Mouse (Mus musculus) MEL (cell line): ENCODE data around the gene Tbc1d30. TPM values are rescaled to one million over a fixed set of nuclear protein-coding genes. Genes with fewer than 3 reads are reported as not detected.

Experiments
- DNase-seq: peaks from one replicate; pipeline ENCODE4 v3.0.0; 2011; ENCODE audit warnings: low read depth, low spot score
- H3K27ac ChIP-seq: 2 replicates; pipeline ENCODE4 v1.5.1; 2012; ENCODE audit warnings: low read depth, mild to moderate bottlenecking, control low read depth, low read length, moderate library complexity; ENCODE audit not compliant: control insufficient read depth
- H3K27me3 ChIP-seq, 2 experiments: fragments of 150-350 bp in 1 of 2; sonication (generic) in 1 of 2; 2 replicates each; pipeline ENCODE4 v1.6.1; 2012; ENCODE audit warnings: low read length in 2 of 2, mild to moderate bottlenecking in 2 of 2, improper control_type of control experiment in 1 of 2, moderate library complexity in 1 of 2; ENCODE audit not compliant: insufficient read depth in 2 of 2, control insufficient read depth in 1 of 2
- H3K36me3 ChIP-seq, 2 experiments: 2 replicates each; pipeline ENCODE4 v1.6.1; 2012 to 2014; ENCODE audit warnings: low read length in 2 of 2, improper control_type of control experiment in 1 of 2, inconsistent platforms in 1 of 2, mild to moderate bottlenecking in 1 of 2; ENCODE audit not compliant: insufficient read depth in 2 of 2, control insufficient read depth in 1 of 2
- H3K4me1 ChIP-seq, 2 experiments: fragments of 150-350 bp in 1 of 2; sonication (generic) in 1 of 2; 2 replicates each; pipeline ENCODE4 v1.6.1; 2012; ENCODE audit warnings: low read length in 2 of 2, improper control_type of control experiment in 1 of 2, mild to moderate bottlenecking in 1 of 2; ENCODE audit not compliant: insufficient read depth in 2 of 2, control insufficient read depth in 1 of 2
- H3K4me3 ChIP-seq, 2 experiments: fragments of 150-350 bp in 1 of 2; sonication (generic) in 1 of 2; 2 replicates each; pipeline ENCODE4 v1.5.1; 2012; ENCODE audit warnings: low read depth in 2 of 2, low read length in 2 of 2, mild to moderate bottlenecking in 2 of 2, moderate library complexity in 2 of 2, control low read depth in 1 of 2, improper control_type of control experiment in 1 of 2; ENCODE audit not compliant: control insufficient read depth in 1 of 2, insufficient read depth in 1 of 2
- H3K79me2 ChIP-seq: 2 replicates; pipeline ENCODE4 v1.6.1; 2012; ENCODE audit warnings: mild to moderate bottlenecking, low read length, moderate library complexity; ENCODE audit not compliant: control insufficient read depth, poor library complexity, insufficient read depth
- H3K9ac ChIP-seq: 2 replicates; pipeline ENCODE4 v1.6.1; 2012; ENCODE audit warnings: low read depth, mild to moderate bottlenecking, control low read depth, low read length, moderate library complexity; ENCODE audit not compliant: control insufficient read depth, poor library complexity, severe bottlenecking
- H3K9me3 ChIP-seq: fragments of 150-350 bp; sonication (generic); replicated peaks from 2 replicates; pipeline ENCODE4 v1.6.1; 2012; ENCODE audit warnings: mild to moderate bottlenecking, low read length, improper control_type of control experiment, moderate library complexity; ENCODE audit not compliant: insufficient read depth
- BHLHE40 ChIP-seq: IDR thresholded peaks from 2 replicates; pipeline ENCODE4 v1.6.1; 2012; ENCODE audit warnings: low read depth, mild to moderate bottlenecking, inconsistent platforms, low read length, improper control_type of control experiment, borderline replicate concordance
- CHD1 ChIP-seq: IDR thresholded peaks from 2 replicates; pipeline ENCODE4 v1.6.1; 2012; ENCODE audit warnings: low read depth, mild to moderate bottlenecking, inconsistent platforms, low read length, improper control_type of control experiment
- CTCF ChIP-seq, 3 experiments: IDR thresholded peaks in 2 of 3; conservative IDR thresholded peaks in 1 of 3; 2 replicates each; pipeline ENCODE4 v1.5.1; 2011 to 2012; ENCODE audit warnings: low read length in 3 of 3, low read depth in 2 of 3, mild to moderate bottlenecking in 2 of 3, improper control_type of control experiment in 1 of 3, inconsistent platforms in 1 of 3, mixed read lengths in 1 of 3, moderate library complexity in 1 of 3; ENCODE audit not compliant: control insufficient read depth in 1 of 3, insufficient read depth in 1 of 3, poor library complexity in 1 of 3, severe bottlenecking in 1 of 3
- ELF1 ChIP-seq: IDR thresholded peaks from 2 replicates; pipeline ENCODE4 v1.6.1; 2014; ENCODE audit warnings: low read depth, mild to moderate bottlenecking, inconsistent platforms, low read length, improper control_type of control experiment, moderate library complexity
- ETS1 ChIP-seq: IDR thresholded peaks from 2 replicates; pipeline ENCODE4 v1.6.1; 2012; ENCODE audit warnings: low read depth, mild to moderate bottlenecking, inconsistent platforms, low read length, improper control_type of control experiment, moderate library complexity
- GABPA ChIP-seq: IDR thresholded peaks from 2 replicates; pipeline ENCODE4 v1.6.1; 2012; ENCODE audit warnings: low read depth, mild to moderate bottlenecking, inconsistent platforms, low read length, improper control_type of control experiment, moderate library complexity
- GATA1 ChIP-seq: IDR thresholded peaks from 2 replicates; pipeline ENCODE4 v1.6.1; 2011; ENCODE audit warnings: low read depth, low read length, improper control_type of control experiment
- HCFC1 ChIP-seq: IDR thresholded peaks from 2 replicates; pipeline ENCODE4 v1.6.1; 2012; ENCODE audit warnings: low read depth, mild to moderate bottlenecking, inconsistent platforms, low read length, improper control_type of control experiment, moderate library complexity
- MAFK ChIP-seq: IDR thresholded peaks from 2 replicates; pipeline ENCODE4 v1.6.1; 2011; ENCODE audit warnings: low read depth, mild to moderate bottlenecking, low read length, improper control_type of control experiment, borderline replicate concordance
- MAX ChIP-seq: IDR thresholded peaks from 2 replicates; pipeline ENCODE4 v1.6.1; 2011; ENCODE audit warnings: low read length, improper control_type of control experiment
- MAZ ChIP-seq: IDR thresholded peaks from 2 replicates; pipeline ENCODE4 v1.6.1; 2012; ENCODE audit warnings: low read depth, mild to moderate bottlenecking, inconsistent platforms, low read length, improper control_type of control experiment
- MEF2A ChIP-seq: IDR thresholded peaks from 2 replicates; pipeline ENCODE4 v1.6.1; 2014; ENCODE audit warnings: low read depth, mild to moderate bottlenecking, inconsistent platforms, low read length, improper control_type of control experiment; ENCODE audit not compliant: poor library complexity, insufficient replicate concordance, severe bottlenecking; ENCODE audit errors: extremely low read depth
- MYC ChIP-seq: IDR thresholded peaks from 2 replicates; pipeline ENCODE4 v1.6.1; 2011; ENCODE audit warnings: low read depth, mild to moderate bottlenecking, low read length, improper control_type of control experiment, moderate library complexity
- NRF1 ChIP-seq: IDR thresholded peaks from 2 replicates; pipeline ENCODE4 v1.6.1; 2014; ENCODE audit warnings: low read depth, mild to moderate bottlenecking, inconsistent platforms, low read length, improper control_type of control experiment, moderate library complexity; ENCODE audit not compliant: poor library complexity, insufficient read depth, severe bottlenecking
- POLR2AphosphoS2 ChIP-seq: IDR thresholded peaks from 2 replicates; pipeline ENCODE4 v1.6.1; 2011; ENCODE audit warnings: low read length, improper control_type of control experiment
- RAD21 ChIP-seq: IDR thresholded peaks from 2 replicates; pipeline ENCODE4 v1.6.1; 2011; ENCODE audit warnings: mild to moderate bottlenecking, low read depth, low read length, improper control_type of control experiment
- RCOR1 ChIP-seq: IDR thresholded peaks from 2 replicates; pipeline ENCODE4 v1.6.1; 2012; ENCODE audit warnings: low read depth, mild to moderate bottlenecking, inconsistent platforms, low read length, improper control_type of control experiment
- SIN3A ChIP-seq: IDR thresholded peaks from 2 replicates; pipeline ENCODE4 v1.6.1; 2012; ENCODE audit warnings: low read length, improper control_type of control experiment, inconsistent platforms
- SMC3 ChIP-seq: IDR thresholded peaks from 2 replicates; pipeline ENCODE4 v1.6.1; 2011; ENCODE audit warnings: low read depth, low read length, improper control_type of control experiment
- TBP ChIP-seq: IDR thresholded peaks from 2 replicates; pipeline ENCODE4 v1.8.0; 2011; ENCODE audit warnings: low read depth, low read length, improper control_type of control experiment
- TCF12 ChIP-seq: IDR thresholded peaks from 2 replicates; pipeline ENCODE4 v1.6.1; 2014; ENCODE audit warnings: low read depth, mild to moderate bottlenecking, inconsistent platforms, low read length, improper control_type of control experiment, moderate library complexity
- USF1 ChIP-seq: IDR thresholded peaks from 2 replicates; pipeline ENCODE4 v1.6.1; 2014; ENCODE audit warnings: low read depth, mild to moderate bottlenecking, inconsistent platforms, low read length, improper control_type of control experiment, moderate library complexity
- ZC3H11A ChIP-seq: IDR thresholded peaks from 2 replicates; pipeline ENCODE4 v1.6.1; 2012; ENCODE audit warnings: low read depth, mild to moderate bottlenecking, inconsistent platforms, low read length, improper control_type of control experiment
- ZMIZ1 ChIP-seq: IDR thresholded peaks from 2 replicates; pipeline ENCODE4 v1.6.1; 2012; ENCODE audit warnings: low read depth, mild to moderate bottlenecking, inconsistent platforms, low read length, improper control_type of control experiment, moderate library complexity
- ZNF384 ChIP-seq: IDR thresholded peaks from 2 replicates; pipeline ENCODE4 v1.6.1; 2012; ENCODE audit warnings: low read depth, mild to moderate bottlenecking, inconsistent platforms, low read length, improper control_type of control experiment
- polyA plus RNA-seq, 2 experiments: library from polyadenylated mRNA; stranded (reverse) in 1 of 2; unstranded in 1 of 2; fragments of >175 nt in 1 of 2; fragments of >200 nt in 1 of 2; gene quantifications; 2 replicates each; pipeline versions ENCODE4 v1.2.1 to v1.2.4; 2012; ENCODE audit warnings: low replicate concordance in 2 of 2, low read depth in 1 of 2; ENCODE audit not compliant: insufficient read length in 2 of 2, insufficient read depth in 1 of 2, missing spikeins in 1 of 2
- total RNA-seq: library from RNA; depleted of rRNA; stranded (reverse); fragments of 300-350 nt; gene quantifications from 2 replicates; pipeline ENCODE4 v1.2.3, GENCODE M21; 2012

Tbc1d30 gene
- total and polyA plus RNA-seq, 3 experiments: 0.35 to 2.1 TPM; not detected in 1

- DNase-seq: no peak
- Histone ChIP-seq H3K36me3 (peaks cover 0 to 11% of the 10 kb centered on the region in 2 experiments; a peak in 2 of 4 replicates), H3K27me3 (no peaks in the 10 kb centered on the region), H3K4me1 (peaks cover 0 to 22% of the 10 kb centered on the region in 2 experiments; a peak in 3 of 4 replicates), H3K79me2 (peaks cover 28% of the 10 kb centered on the region), H3K27ac (peak overlapping the region; percentile 26; the same call in 1 of the 2 replicates), H3K9me3 (no peaks in the 10 kb centered on the region), H3K9ac (peak overlapping the region; percentile 86), H3K4me3 (peak overlapping the region; percentile 71)
- TF ChIP-seq CHD1 (no peak), TCF12 (no peak), ZC3H11A (no peak), USF1 (no peak), ETS1 (no peak), HCFC1 (no peak), NRF1 (no peak), RCOR1 (no peak)
These were observed 13.2 kb upstream of the Tbc1d30 start for GRCm38 (mm10) chr10:121364306-121364705.

- TF ChIP-seq BHLHE40 (no peak), ELF1 (no peak), TBP (no peak), CTCF (IDR thresholded peaks at IDR 0.05 in 2 of 3, conservative IDR thresholded peaks at IDR 0.05 in 1 of 3; ENCODE audit: control insufficient read depth in 1 of 3, insufficient read depth in 1 of 3, low read depth in 2 of 3, low read length in 3 of 3, poor library complexity in 1 of 3, severe bottlenecking in 1 of 3) (no peak), GABPA (no peak), MAZ (no peak), TCF12 (no peak), SMC3 (no peak)
- no peak overlapping the region for H3K9ac ChIP-seq
- H3K4me1 ChIP-seq: peaks cover 0 to 22% of the 10 kb centered on the region in 2 experiments; a peak in 3 of 4 replicates
- no peak overlapping the region for H3K4me3 ChIP-seq
- H3K79me2 ChIP-seq: peaks cover 25% of the 10 kb centered on the region
- no peaks in the 10 kb centered on the region for H3K9me3 ChIP-seq
- no peaks in the 10 kb centered on the region for H3K27me3 ChIP-seq
- DNase-seq: no peak
- H3K27ac ChIP-seq: no peak overlapping the region
- peaks cover 0 to 11% of the 10 kb centered on the region in 2 experiments; a peak in 2 of 4 replicates for H3K36me3 ChIP-seq
These were observed 12.1 kb upstream of the Tbc1d30 start for GRCm38 (mm10) chr10:121363201-121363600.

GRCm38 (mm10) chr10:121360358-121360757 is 9.3 kb upstream of the Tbc1d30 start:
- no peak overlapping the region for H3K4me3 ChIP-seq
- H3K27me3 ChIP-seq: no peaks in the 10 kb centered on the region
- H3K27ac ChIP-seq: no peak overlapping the region
- no peak for DNase-seq
- no peak overlapping the region for H3K9ac ChIP-seq
- H3K9me3 ChIP-seq: no peaks in the 10 kb centered on the region
- peaks cover 0 to 7% of the 10 kb centered on the region in 2 experiments; a peak in 1 of 4 replicates for H3K4me1 ChIP-seq
- TF ChIP-seq GABPA (no peak), POLR2AphosphoS2 (no peak), RAD21 (peak; percentile 5; the same call in 1 of the 2 replicates), SMC3 (peak; percentile 12; the same call in 1 of the 2 replicates), SIN3A (no peak), HCFC1 (no peak), MYC (peak; percentile 65; the same call in 1 of the 2 replicates), MAFK (no peak), GATA1 (no peak), MEF2A (no peak), MAX (no peak), CTCF (IDR thresholded peaks at IDR 0.05 in 2 of 3, conservative IDR thresholded peaks at IDR 0.05 in 1 of 3; ENCODE audit: control insufficient read depth in 1 of 3, insufficient read depth in 1 of 3, low read depth in 2 of 3, low read length in 3 of 3, poor library complexity in 1 of 3, severe bottlenecking in 1 of 3) (peak in 2 of 3 experiments; percentile 15 to 46; a peak in 2 of 6 replicates), ZNF384 (no peak), ZMIZ1 (no peak)
- peaks cover 4% of the 10 kb centered on the region for H3K79me2 ChIP-seq
- H3K36me3 ChIP-seq: peaks cover 0 to 3% of the 10 kb centered on the region in 2 experiments; a peak in 1 of 4 replicates
